Mouse (Mus musculus) neural tube, embryonic 14.5 days (tissue): ENCODE results near the gene Lemd2. TPM values are rescaled to one million over a fixed set of nuclear protein-coding genes. Genes with fewer than 3 reads are reported as not detected.
"Not testable (repeated sequence)": the region's sequence is repeated elsewhere in the genome, so short reads cannot be mapped to it uniquely, and the experiment has no call there.

ENCODE experiments used
- ATAC-seq: fragments of 200-750 bp; cut with Nextera tagmentation; 2 replicates; pipeline ENCODE4 v1.8.0; 2017; ENCODE audit warnings: low read depth, mild to moderate bottlenecking, moderate TSS enrichment, moderate library complexity
- H3K27ac ChIP-seq: fragments of 300-500 bp; sonication (generic); 2 replicates; pipeline ENCODE4 v1.5.1; 2014; ENCODE audit warnings: low read depth, mild to moderate bottlenecking, control low read depth, low read length, moderate library complexity, mixed read lengths
- H3K27me3 ChIP-seq: fragments of 300-500 bp; sonication (generic); 2 replicates; pipeline ENCODE4 v1.6.1; 2014; ENCODE audit warnings: low read length; ENCODE audit not compliant: control insufficient read depth, insufficient read depth
- H3K36me3 ChIP-seq: fragments of 300-500 bp; sonication (generic); 2 replicates; pipeline ENCODE4 v1.6.1; 2014; ENCODE audit warnings: low read length, mixed read lengths; ENCODE audit not compliant: control insufficient read depth, insufficient read depth
- H3K4me1 ChIP-seq: fragments of 300-500 bp; sonication (generic); 2 replicates; pipeline ENCODE4 v1.6.1; 2014; ENCODE audit warnings: low read length; ENCODE audit not compliant: control insufficient read depth, insufficient read depth
- H3K4me2 ChIP-seq: fragments of 300-500 bp; sonication (generic); 2 replicates; pipeline ENCODE4 v1.6.1; 2014; ENCODE audit warnings: mild to moderate bottlenecking, low read depth, low read length, control low read depth
- H3K4me3 ChIP-seq: fragments of 300-500 bp; sonication (generic); 2 replicates; pipeline ENCODE4 v1.5.1; 2014; ENCODE audit warnings: low read depth, low read length, control low read depth, mixed read lengths
- H3K9ac ChIP-seq: fragments of 300-500 bp; sonication (generic); replicated peaks from 2 replicates; pipeline ENCODE4 v1.6.1; 2014; ENCODE audit warnings: low read depth, mild to moderate bottlenecking, control low read depth, low read length, mixed read lengths
- H3K9me3 ChIP-seq: fragments of 300-500 bp; sonication (generic); 2 replicates; pipeline ENCODE4 v1.6.1; 2016; ENCODE audit warnings: low read length; ENCODE audit not compliant: control insufficient read depth
- WGBS: fragments of 180-500 bp; shearing (Covaris S2); extraction: QIAGEN DNeasy Blood & Tissue Kit; methylation state at CpG from one replicate; pipeline ENCODE4 v1.1.7; 2014; 5-methylcytosine and 5-hydroxymethylcytosine counted together
- polyA plus RNA-seq: library from polyadenylated mRNA; unstranded; fragments of >200 nt; fragmentation: Nextera tagmentation; extraction: Ambion mirVana; gene quantifications from 2 replicates; pipeline ENCODE4 v1.2.1, GENCODE M21; 2014

Gene Lemd2
- polyA plus RNA-seq, 1 experiment from 2014 or later = 15.6 TPM

DNA sequence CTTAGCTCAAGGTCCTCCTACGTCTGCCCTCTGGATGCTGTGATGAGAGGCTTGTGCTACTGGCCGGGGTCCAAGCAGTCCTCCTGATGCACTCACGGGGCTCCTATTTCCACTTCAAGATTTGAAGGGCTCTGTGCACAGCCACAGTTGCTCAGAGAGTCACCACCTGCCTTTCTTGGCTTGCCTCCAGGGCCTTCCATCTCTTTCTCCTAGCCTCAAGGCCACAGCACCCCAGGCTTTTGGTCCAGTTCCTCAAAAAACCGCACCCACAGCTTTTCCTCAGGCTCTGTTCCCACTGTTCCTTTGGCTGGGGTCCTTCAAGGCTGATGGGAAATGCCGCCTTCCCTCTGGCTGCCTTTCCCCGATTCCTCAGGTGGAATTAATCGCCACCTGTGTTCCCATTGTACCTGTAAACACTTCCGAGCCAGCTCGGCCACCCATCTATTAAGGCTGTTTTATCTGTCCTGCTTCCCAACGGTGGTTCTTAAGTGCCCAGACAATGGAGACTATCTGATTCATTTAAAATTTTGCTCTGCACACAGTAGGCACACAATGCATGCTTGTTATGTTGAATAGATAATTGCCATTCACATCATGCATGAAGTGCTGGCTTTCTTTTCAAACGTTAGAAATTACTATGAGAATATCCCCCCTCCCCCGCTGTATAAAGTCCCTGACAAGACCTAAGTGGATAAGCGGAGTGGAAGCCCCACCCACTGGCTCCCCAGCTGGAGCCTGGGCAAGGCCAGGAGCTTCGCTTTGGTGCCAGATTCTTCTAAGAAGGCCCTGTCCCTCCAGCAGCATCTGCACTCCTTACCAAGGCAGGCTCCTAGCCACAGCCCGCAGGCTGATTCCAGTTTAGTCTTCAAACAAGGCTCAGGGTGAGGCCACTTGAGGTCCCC lies 36.5 kb upstream of the Lemd2 start:
- 39% methylated on average over 15 of the region's 15 CpGs for WGBS

DNA sequence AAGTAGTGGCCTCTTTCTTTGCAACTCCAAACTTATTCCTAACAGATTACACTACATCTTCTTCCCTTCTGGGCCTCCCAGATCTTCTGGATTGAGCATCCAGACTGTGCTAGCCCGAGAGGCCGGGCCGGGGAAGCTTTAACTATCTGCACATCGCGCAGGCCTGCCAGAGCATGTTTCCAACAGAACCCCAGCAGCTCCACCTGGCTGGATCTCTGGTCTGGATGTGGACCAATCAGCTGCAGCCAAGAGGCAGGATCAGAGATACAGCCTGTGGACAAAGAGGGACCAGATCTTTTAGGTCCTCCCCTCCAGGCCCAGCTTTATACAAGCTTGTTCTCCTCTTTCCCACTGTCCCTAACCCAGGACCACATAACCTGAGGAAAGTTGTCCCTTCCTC lies 35.7 kb upstream of the Lemd2 start:
- Histone ChIP-seq H3K4me1 (peaks cover 5% of the 10 kb centered on the region; the same call in 1 of the 2 replicates), H3K4me2 (no peak overlapping the region), H3K9me3 (no peaks in the 10 kb centered on the region), H3K27me3 (no peaks in the 10 kb centered on the region), H3K9ac (no peak overlapping the region), H3K4me3 (no peak overlapping the region), H3K27ac (no peak overlapping the region), H3K36me3 (no peaks in the 10 kb centered on the region)
- no peak for ATAC-seq
- 89% methylated on average over 5 of the region's 5 CpGs for WGBS

More for the DNA sequence above, 36.5 kb upstream of the Lemd2 start:
- no peak; the same call in 1 of the 2 replicates for ATAC-seq
- H3K4me1 ChIP-seq = peaks cover 5% of the 10 kb centered on the region; the same call in 1 of the 2 replicates
- H3K36me3 ChIP-seq = no peaks in the 10 kb centered on the region
- H3K4me2 ChIP-seq = no peak overlapping the region
- no peak overlapping the region for H3K4me3 ChIP-seq
- H3K9ac ChIP-seq = no peak overlapping the region
- no peaks in the 10 kb centered on the region for H3K27me3 ChIP-seq
- H3K9me3 ChIP-seq = no peaks in the 10 kb centered on the region
- no peak overlapping the region for H3K27ac ChIP-seq

GRCm38 (mm10) chr17:27238637-27239036 lies 34.4 kb upstream of the Lemd2 start:
- Histone ChIP-seq H3K27ac (no peak overlapping the region), H3K4me3 (no peak overlapping the region), H3K36me3 (no peaks in the 10 kb centered on the region), H3K4me1 (peaks cover 5% of the 10 kb centered on the region; the same call in 1 of the 2 replicates), H3K4me2 (no peak overlapping the region), H3K9ac (no peak overlapping the region), H3K9me3 (no peaks in the 10 kb centered on the region), H3K27me3 (no peaks in the 10 kb centered on the region)
- WGBS = 23% methylated on average over 8 of the region's 8 CpGs
- ATAC-seq = no peak

- Histone ChIP-seq H3K4me2 (no peak overlapping the region), H3K36me3 (no peaks in the 10 kb centered on the region), H3K4me1 (peaks cover 5% of the 10 kb centered on the region; the same call in 1 of the 2 replicates), H3K4me3 (no peak overlapping the region), H3K9me3 (no peaks in the 10 kb centered on the region), H3K27ac (no peak overlapping the region), H3K9ac (no peak overlapping the region), H3K27me3 (no peaks in the 10 kb centered on the region)
- ATAC-seq = no peak
- 80% methylated on average over 8 of the region's 8 CpGs for WGBS
These were observed 33.5 kb upstream of the Lemd2 start for GRCm38 (mm10) chr17:27237731-27238130.

GRCm38 (mm10) chr17:27233298-27233697 lies 29.0 kb upstream of the Lemd2 start:
- H3K9ac ChIP-seq = no peak overlapping the region
- H3K9me3 ChIP-seq = no peaks in the 10 kb centered on the region
- WGBS = 76% methylated on average over 7 of the region's 7 CpGs
- no peak overlapping the region for H3K27ac ChIP-seq
- H3K4me3 ChIP-seq = no peak overlapping the region
- no peak for ATAC-seq
- H3K36me3 ChIP-seq = no peaks in the 10 kb centered on the region
- peaks cover under 1% of the 10 kb centered on the region; the same call in 1 of the 2 replicates for H3K4me1 ChIP-seq
- no peaks in the 10 kb centered on the region for H3K27me3 ChIP-seq
- H3K4me2 ChIP-seq = no peak overlapping the region

GRCm38 (mm10) chr17:27232176-27232575 lies 27.9 kb upstream of the Lemd2 start:
- no peak for ATAC-seq
- no peaks in the 10 kb centered on the region for H3K9me3 ChIP-seq
- 92% methylated on average over 3 of the region's 3 CpGs for WGBS
- H3K27ac ChIP-seq = no peak overlapping the region
- no peak overlapping the region for H3K9ac ChIP-seq
- no peaks in the 10 kb centered on the region for H3K27me3 ChIP-seq
- H3K4me2 ChIP-seq = no peak overlapping the region
- H3K4me3 ChIP-seq = no peak overlapping the region
- H3K36me3 ChIP-seq = no peaks in the 10 kb centered on the region
- H3K4me1 ChIP-seq = peaks cover 11% of the 10 kb centered on the region; the same call in 1 of the 2 replicates

- H3K36me3 ChIP-seq, H3K4me3 ChIP-seq, H3K4me2 ChIP-seq, H3K9me3 ChIP-seq, H3K27me3 ChIP-seq, ATAC-seq, H3K9ac ChIP-seq, H3K27ac ChIP-seq: not testable (repeated sequence)
- WGBS = 94% methylated on average over 4 of the region's 4 CpGs
- peaks cover 12% of the 10 kb centered on the region; the same call in 1 of the 2 replicates for H3K4me1 ChIP-seq
These were observed 27.3 kb upstream of the Lemd2 start for GRCm38 (mm10) chr17:27231586-27231985.

DNA sequence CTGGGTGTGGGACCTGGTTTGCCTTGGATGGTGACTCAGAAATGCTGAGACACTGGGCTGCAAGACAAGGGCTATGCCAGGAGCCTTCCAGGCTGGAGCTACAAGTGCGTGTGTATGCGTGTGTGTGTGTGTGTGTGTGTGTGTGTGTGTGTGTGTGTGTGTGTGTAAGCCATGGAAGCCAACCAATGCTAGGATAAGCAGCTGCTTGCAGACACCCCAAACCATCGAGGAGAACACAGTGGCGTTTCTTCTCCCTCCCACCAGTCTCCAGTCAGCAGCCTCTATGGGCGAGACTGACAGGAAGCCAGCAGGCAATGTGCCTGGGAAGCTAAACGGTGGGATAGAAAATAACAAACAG lies 26.9 kb upstream of the Lemd2 start:
- H3K27me3 ChIP-seq = no peaks in the 10 kb centered on the region
- H3K9ac ChIP-seq = no peak overlapping the region
- no peaks in the 10 kb centered on the region for H3K36me3 ChIP-seq
- H3K4me3 ChIP-seq = no peak overlapping the region
- H3K4me2 ChIP-seq = no peak overlapping the region
- no peak overlapping the region for H3K27ac ChIP-seq
- H3K4me1 ChIP-seq = peaks cover 12% of the 10 kb centered on the region; the same call in 1 of the 2 replicates
- 72% methylated on average over 6 of the region's 6 CpGs for WGBS
- ATAC-seq = no peak
- no peaks in the 10 kb centered on the region for H3K9me3 ChIP-seq

DNA sequence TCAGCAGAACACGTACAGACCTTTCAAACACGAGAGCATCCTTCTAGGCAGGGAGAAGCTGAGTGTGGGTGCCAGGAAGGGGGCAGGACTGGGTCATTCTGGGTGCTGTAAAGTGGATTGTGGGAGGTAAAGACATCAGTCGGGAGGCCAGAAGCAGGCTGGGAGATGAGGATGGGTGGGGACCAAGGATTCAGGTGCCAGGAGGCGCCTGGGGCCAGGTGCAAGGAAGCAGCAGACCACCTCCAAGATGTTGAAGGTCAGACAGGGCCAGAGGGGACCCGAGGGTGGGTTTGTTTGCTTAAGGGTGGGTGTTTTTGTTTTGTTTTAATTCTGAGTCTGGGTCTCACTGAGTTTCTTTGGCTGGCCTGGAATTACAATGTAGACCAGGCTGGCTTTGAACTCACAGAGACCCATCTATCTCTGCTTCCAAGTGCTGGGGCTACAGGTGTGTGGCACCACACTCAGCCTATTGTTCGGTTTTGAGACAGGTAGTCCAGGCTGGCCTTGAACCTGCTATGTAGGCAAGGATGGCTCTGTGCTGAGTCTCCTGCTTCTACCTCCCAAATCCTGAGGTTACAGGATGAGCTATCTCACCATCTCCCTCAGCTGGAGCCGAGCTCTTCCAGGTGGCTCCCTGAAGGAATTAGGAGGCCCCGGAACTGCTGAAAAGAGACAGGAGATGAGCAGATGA lies 26.3 kb upstream of the Lemd2 start:
- no peak for ATAC-seq
- no peak overlapping the region for H3K4me2 ChIP-seq
- no peaks in the 10 kb centered on the region for H3K27me3 ChIP-seq
- H3K4me3 ChIP-seq = no peak overlapping the region
- no peak overlapping the region for H3K27ac ChIP-seq
- no peak overlapping the region for H3K9ac ChIP-seq
- H3K36me3 ChIP-seq = no peaks in the 10 kb centered on the region
- H3K4me1 ChIP-seq = peaks cover 12% of the 10 kb centered on the region; the same call in 1 of the 2 replicates
- H3K9me3 ChIP-seq = no peaks in the 10 kb centered on the region
- WGBS = 57% methylated on average over 8 of the region's 8 CpGs
